ENCODE assay signal across 8 mouse cellular contexts in genomic region chr17:27032869-27033268, GRCm38 (mm10). TPM values are rescaled to one million over a fixed set of nuclear protein-coding genes. Genes with fewer than 3 reads are reported as not detected.
DNase-seq lines count a peak whose midpoint lies in the region; ATAC-seq lines count a peak whose summit lies in the region.

No protein-coding gene starts in this region.

- 2% methylated on average over 14 of the region's 14 CpGs for WGBS in midbrain, embryonic 13.5 days

- H3K4me3 ChIP-seq in midbrain, embryonic 13.5 days (replicated peaks), result no peak overlapping the region

- H3K4me2 ChIP-seq in midbrain, embryonic 13.5 days (replicated peaks), result no peak overlapping the region

- peak; percentile 76 for DNase-seq in gastrocnemius, adult 18-20 months (ENCODE audit: low spot score)
- DNase-seq in gastrocnemius, postnatal 25 days, result no peak
- peak; percentile 87 to 89 for DNase-seq in cerebellum, postnatal 25 days
- peak; percentile 82 for DNase-seq in gastrocnemius, postnatal 10 days
- DNase-seq in hindlimb bud, embryonic 11.5 days (ENCODE audit: extremely low spot score, low read depth, low spot score), result peak; percentile 89
- DNase-seq in left cerebral cortex, postnatal 4 days, result peak; percentile 80
- DNase-seq in spleen, postnatal 10 days (ENCODE audit: low spot score in 2 of 2), result peak; percentile 79 to 86

- H3K27ac ChIP-seq in midbrain, embryonic 13.5 days, result no peak overlapping the region

- H3K4me1 ChIP-seq in midbrain, embryonic 13.5 days (replicated peaks), result peaks cover 6% of the 10 kb centered on the region

- H3K9me3 ChIP-seq in midbrain, embryonic 13.5 days, result no peaks in the 10 kb centered on the region

- ATAC-seq in midbrain, embryonic 13.5 days, result peak; percentile 61

- no peaks in the 10 kb centered on the region for H3K27me3 ChIP-seq in midbrain, embryonic 13.5 days

- intact Hi-C loops in left cerebral cortex, postnatal 4 days (cut with DNase I), result loop anchor here (5.0 kb wide), 1 partner anchor 489 kb away; the partner anchor contains the start of gene Grm4

- H3K36me3 ChIP-seq in midbrain, embryonic 13.5 days, result no peaks in the 10 kb centered on the region

- H3K9ac ChIP-seq in midbrain, embryonic 13.5 days (replicated peaks), result no peak overlapping the region

RNA-seq across cellular contexts. Expression of gene Bak1, which starts 4.1 kb away (rescaled TPM):
- 10 to 100 TPM; 18.0 to 20.0 TPM for total RNA-seq in gastrocnemius, adult 18-20 months (2021)
- 10 to 100 TPM; 16.9 to 21.0 TPM for total RNA-seq in gastrocnemius, postnatal 25 days (2021)
- total RNA-seq in gastrocnemius, postnatal 10 days (2021), result 10 to 100 TPM; 26.5 to 30.5 TPM
- 10 to 100 TPM; 30.0 to 33.9 TPM for total RNA-seq in left cerebral cortex, postnatal 4 days (2021)
- polyA plus RNA-seq in midbrain, embryonic 13.5 days (2015; fragmentation: Nextera tagmentation; extraction: Ambion mirVana), result 2.4 and 3.1 TPM in 2 replicates

RNA-seq across cellular contexts. Expression of gene Itpr3, which starts 24.2 kb away (rescaled TPM):
- 1 to 10 TPM; 1.4 to 2.2 TPM for total RNA-seq in gastrocnemius, adult 18-20 months (2021)
- total RNA-seq in gastrocnemius, postnatal 25 days (2021), result 1 to 10 TPM; 1.6 to 2.4 TPM
- 1 to 10 TPM; 6.3 to 7.2 TPM for total RNA-seq in gastrocnemius, postnatal 10 days (2021)
- total RNA-seq in left cerebral cortex, postnatal 4 days (2021), result 1 to 10 TPM; 2.2 to 2.8 TPM
- 0.68 and 1.3 TPM in 2 replicates for polyA plus RNA-seq in midbrain, embryonic 13.5 days (2015; fragmentation: Nextera tagmentation; extraction: Ambion mirVana)

RNA-seq across cellular contexts. Expression of gene Zbtb9, which starts 59.9 kb away (rescaled TPM):
- under 1 TPM; 0.66 TPM for total RNA-seq in gastrocnemius, adult 18-20 months (2021)
- total RNA-seq in gastrocnemius, postnatal 25 days (2021), result under 1 TPM; 0.43 to 0.92 TPM
- total RNA-seq in gastrocnemius, postnatal 10 days (2021), result 1 to 10 TPM; 2.7 to 3.9 TPM
- 10 to 100 TPM; 17.0 to 18.1 TPM for total RNA-seq in left cerebral cortex, postnatal 4 days (2021)
- 18.9 and 20.8 TPM in 2 replicates for polyA plus RNA-seq in midbrain, embryonic 13.5 days (2015; fragmentation: Nextera tagmentation; extraction: Ambion mirVana)
